Mouse (Mus musculus): ENCODE results near the gene Eef1e1.

DNA sequence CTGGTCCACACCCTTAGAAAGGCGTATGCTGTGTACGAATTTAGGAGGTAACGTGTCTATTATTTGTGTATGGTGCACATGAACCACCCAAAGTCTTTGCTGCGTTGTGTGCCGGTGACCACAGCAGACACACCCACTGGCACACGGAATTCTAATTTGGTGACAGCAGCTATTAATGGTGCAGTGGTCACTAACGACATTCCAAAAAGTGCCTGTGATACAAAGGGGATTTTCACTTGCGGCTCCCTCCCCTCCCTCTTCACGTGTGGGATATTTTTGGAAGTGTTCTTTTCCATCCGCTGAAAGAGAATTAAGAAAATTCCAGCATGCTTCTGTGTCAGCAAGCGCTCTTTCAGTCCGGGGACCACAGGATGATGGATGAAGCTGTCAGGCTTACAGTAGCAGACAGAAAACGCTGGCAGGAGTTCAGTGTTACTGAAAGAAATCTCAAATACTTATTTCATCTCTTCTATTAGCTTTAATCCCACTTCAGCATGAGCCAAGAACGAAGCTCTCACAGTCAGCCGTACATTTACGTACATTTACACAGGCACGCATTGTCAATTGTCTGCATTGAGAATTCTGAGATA lies 56.5 kb downstream of the Eef1e1 start:
- no peak for TF ChIP-seq CTCF (IDR thresholded peaks at IDR 0.05)
- no peak for TF ChIP-seq EP300 (IDR thresholded peaks at IDR 0.05)

Measured in lung, postnatal 0 days (tissue).